Mouse (Mus musculus) liver, adult 2 months (tissue): ENCODE results near the gene Ssbp2.

Source experiments
- CTCF ChIP-seq: fragments of 200-500 bp; IDR thresholded peaks from 2 replicates; pipeline ENCODE4 v1.5.1; 2011; ENCODE audit warnings: low read depth, low read length, control low read depth
- POLR2A ChIP-seq: fragments of 200-500 bp; IDR thresholded peaks from 2 replicates; pipeline ENCODE4 v1.6.1; 2011; ENCODE audit warnings: low read length, control low read depth; ENCODE audit not compliant: insufficient read depth; ENCODE audit errors: extremely low read depth

DNA sequence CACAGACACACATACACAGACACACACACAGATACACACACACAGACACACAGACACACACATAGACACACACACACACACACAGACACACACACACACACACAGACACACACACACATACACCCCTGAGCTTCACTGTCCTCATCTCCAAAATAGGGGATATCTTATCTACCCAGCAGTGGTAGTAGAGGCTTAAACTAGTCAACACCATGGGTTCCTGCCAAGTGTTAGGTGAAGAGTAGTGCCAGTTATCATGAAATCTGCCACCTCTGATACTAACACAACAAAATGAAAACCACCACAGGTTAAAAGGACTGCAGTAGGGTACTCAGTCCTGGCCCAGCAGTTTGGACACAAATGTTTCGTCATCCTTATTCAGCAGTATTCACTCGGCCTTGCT lies 43.4 kb upstream of the Ssbp2 start:
- TF ChIP-seq CTCF (no peak), POLR2A (no peak)
